Mouse (Mus musculus): ENCODE measurements around the gene Gp1bb.

DNA sequence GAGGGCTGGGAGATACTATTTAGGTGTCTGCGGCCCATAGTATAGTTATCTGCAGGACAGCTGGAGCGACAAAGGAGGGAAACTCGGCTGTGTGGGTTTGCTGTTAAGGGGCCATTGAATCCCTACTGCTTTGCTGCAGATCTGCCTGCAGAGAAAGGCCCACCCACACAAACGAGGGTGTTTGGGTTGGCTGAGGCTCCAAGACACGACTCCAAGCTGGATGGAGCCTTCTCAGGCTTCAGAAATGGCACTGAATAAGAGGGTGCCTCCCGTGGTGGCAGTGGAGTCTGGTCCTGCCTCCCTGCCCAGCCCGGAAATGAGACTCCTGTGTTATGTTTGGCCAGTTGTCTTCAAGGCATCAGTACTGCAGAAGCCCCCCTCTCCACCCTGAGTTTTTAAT lies 20.1 kb upstream of the Gp1bb start:
- TF ChIP-seq EP300 (IDR thresholded peaks at IDR 0.05; ENCODE audit: low read depth) (no peak), CTCF (IDR thresholded peaks at IDR 0.05; ENCODE audit: low read depth) (no peak)

Data from heart, postnatal 0 days (tissue).